Mouse (Mus musculus) forebrain, embryonic 14.5 days (tissue): ENCODE data around the gene Tpp1. TPM values are rescaled to one million over a fixed set of nuclear protein-coding genes. Genes with fewer than 3 reads are reported as not detected.

Experiments used
- ATAC-seq: fragments of 200-750 bp; cut with Nextera tagmentation; 2 replicates; pipeline ENCODE4 v1.8.0; 2017; ENCODE audit warnings: mild to moderate bottlenecking, moderate library complexity
- DNase-seq: peaks from one replicate; pipeline ENCODE4 v3.0.0-alpha.2; 2015; ENCODE audit warnings: low spot score
- H3K27ac ChIP-seq: fragments of 300-500 bp; sonication (generic); 2 replicates; pipeline ENCODE4 v1.5.1; 2014; ENCODE audit warnings: low read depth, mild to moderate bottlenecking, control low read depth, low read length, moderate library complexity
- H3K27me3 ChIP-seq: fragments of 300-500 bp; sonication (generic); replicated peaks from 2 replicates; pipeline ENCODE4 v1.6.1; 2014; ENCODE audit warnings: low read length, control low read depth, mixed read lengths; ENCODE audit not compliant: control insufficient read depth, insufficient read depth
- H3K36me3 ChIP-seq: fragments of 300-500 bp; sonication (generic); 2 replicates; pipeline ENCODE4 v1.6.1; 2014; ENCODE audit warnings: low read length, control low read depth; ENCODE audit not compliant: control insufficient read depth, insufficient read depth
- H3K4me1 ChIP-seq: fragments of 300-500 bp; sonication (generic); 2 replicates; pipeline ENCODE4 v1.6.1; 2014; ENCODE audit warnings: antibody characterized with exemption, low read length, control low read depth; ENCODE audit not compliant: control insufficient read depth, insufficient read depth
- H3K4me2 ChIP-seq: fragments of 300-500 bp; sonication (generic); 2 replicates; pipeline ENCODE4 v1.6.1; 2014; ENCODE audit warnings: mild to moderate bottlenecking, control low read depth, low read length
- H3K4me3 ChIP-seq: fragments of 300-500 bp; sonication (generic); 2 replicates; pipeline ENCODE4 v1.5.1; 2014; ENCODE audit warnings: low read depth, low read length, control low read depth
- H3K9ac ChIP-seq: fragments of 300-500 bp; sonication (generic); 2 replicates; pipeline ENCODE4 v1.6.1; 2014; ENCODE audit warnings: mild to moderate bottlenecking, low read length, control low read depth, moderate library complexity
- H3K9me3 ChIP-seq: fragments of 300-500 bp; sonication (generic); replicated peaks from 2 replicates; pipeline ENCODE4 v1.6.1; 2016; ENCODE audit warnings: low read length, control low read depth, mixed read lengths; ENCODE audit not compliant: control insufficient read depth
- WGBS: fragments of 180-500 bp; shearing (Covaris S2); extraction: QIAGEN DNeasy Blood & Tissue Kit; methylation state at CpG from one replicate; pipeline ENCODE4 v1.1.7; 2014; 5-methylcytosine and 5-hydroxymethylcytosine counted together
- polyA plus RNA-seq: library from polyadenylated mRNA; unstranded; fragments of >200 nt; fragmentation: Nextera tagmentation; extraction: Ambion mirVana; gene quantifications from 2 replicates; pipeline ENCODE4 v1.2.1, GENCODE M21; 2014

Gene Tpp1
- polyA plus RNA-seq: 41.1 and 44.3 TPM in 2 replicates

- peak within 1 kb of the TSS; percentile 68 for H3K9ac ChIP-seq
- no peak within 1 kb of the TSS for H3K27ac ChIP-seq
- peaks cover 66% of the 10 kb centered on the region for H3K36me3 ChIP-seq
- H3K4me2 ChIP-seq: peak within 1 kb of the TSS; percentile 62
- 19% methylated on average over 20 of the region's 20 CpGs for WGBS
- peak within 1 kb of the TSS; percentile 42 for H3K4me3 ChIP-seq
- peak; percentile 96 for DNase-seq
- no peaks in the 10 kb centered on the region for H3K27me3 ChIP-seq
- peaks cover 5% of the 10 kb centered on the region; the same call in 1 of the 2 replicates for H3K4me1 ChIP-seq
- no peaks in the 10 kb centered on the region for H3K9me3 ChIP-seq
- peak; percentile 95 for ATAC-seq
Observed at GRCm38 (mm10) chr7:105751491-105752433, at the start of gene Tpp1. TSS of gene Tpp1 (minus strand) at chr7:105752235.

DNA sequence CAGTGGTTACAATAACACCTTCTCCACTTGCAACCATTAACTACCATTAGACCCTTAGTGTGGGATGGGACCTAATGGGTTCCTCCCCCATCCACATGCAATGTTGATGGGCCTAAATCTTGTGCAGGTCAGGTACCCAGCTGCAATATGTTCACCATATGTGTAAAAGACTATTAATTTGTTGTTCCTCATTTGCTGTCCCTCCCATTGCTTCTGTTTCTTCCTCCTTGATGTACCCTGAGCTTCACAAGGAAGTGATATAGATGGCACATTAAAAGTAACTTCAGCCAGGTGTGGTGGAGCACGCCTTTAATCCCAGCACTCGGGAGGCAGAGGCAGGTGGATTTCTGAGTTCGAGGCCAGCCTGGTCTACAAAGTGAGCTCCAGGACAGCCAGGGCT, 44.9 kb upstream of the Tpp1 start:
- 86% methylated on average over 3 of the region's 3 CpGs for WGBS
- no peak overlapping the region for H3K4me3 ChIP-seq
- no peak for ATAC-seq
- no peak for DNase-seq
- no peak overlapping the region for H3K27ac ChIP-seq
- H3K4me2 ChIP-seq: no peak overlapping the region
- no peaks in the 10 kb centered on the region for H3K9me3 ChIP-seq
- no peak overlapping the region for H3K9ac ChIP-seq
- H3K4me1 ChIP-seq: no peaks in the 10 kb centered on the region
- no peaks in the 10 kb centered on the region for H3K27me3 ChIP-seq
- no peaks in the 10 kb centered on the region for H3K36me3 ChIP-seq

GRCm38 (mm10) chr7:105795759-105796366, 43.8 kb upstream of the Tpp1 start:
- no peaks in the 10 kb centered on the region for H3K9me3 ChIP-seq
- no peak overlapping the region for H3K27ac ChIP-seq
- ATAC-seq (no peak), DNase-seq (no peak)
- no peaks in the 10 kb centered on the region for H3K27me3 ChIP-seq
- no peak overlapping the region for H3K4me2 ChIP-seq
- no peaks in the 10 kb centered on the region for H3K4me1 ChIP-seq
- WGBS: 23% methylated on average over 7 of the region's 7 CpGs
- no peak overlapping the region for H3K9ac ChIP-seq
- no peaks in the 10 kb centered on the region for H3K36me3 ChIP-seq
- H3K4me3 ChIP-seq: no peak overlapping the region

DNA sequence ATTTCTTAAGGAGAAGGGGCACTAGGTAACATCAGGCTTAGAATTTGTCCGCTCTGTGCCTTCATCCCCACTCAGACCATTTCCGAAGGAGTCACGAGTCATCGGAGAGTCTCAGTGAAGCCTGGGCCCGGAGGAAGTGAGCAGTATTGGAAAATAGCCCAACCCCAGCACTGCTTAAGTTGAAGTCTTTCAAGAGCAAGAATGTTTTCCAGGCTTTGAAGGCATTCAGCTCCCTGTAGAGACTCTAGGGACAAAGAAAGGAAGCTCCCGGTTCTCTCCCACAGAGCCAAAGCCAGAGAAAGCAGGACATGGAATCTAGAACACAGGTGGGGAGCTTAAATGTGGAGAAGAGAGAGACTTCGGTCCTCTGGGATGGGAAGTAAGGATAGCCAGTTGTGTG, 41.7 kb upstream of the Tpp1 start:
- no peak for ATAC-seq
- H3K4me2 ChIP-seq: no peak overlapping the region
- H3K9me3 ChIP-seq: no peaks in the 10 kb centered on the region
- H3K4me3 ChIP-seq: no peak overlapping the region
- no peak for DNase-seq
- 0 out of 2 replicates have a peak, but pooled peaks cover 2% of the 10 kb centered on the region for H3K4me1 ChIP-seq
- H3K27ac ChIP-seq: no peak overlapping the region
- no peaks in the 10 kb centered on the region for H3K27me3 ChIP-seq
- no peak overlapping the region for H3K9ac ChIP-seq
- WGBS: 73% methylated on average over 7 of the region's 7 CpGs
- no peaks in the 10 kb centered on the region for H3K36me3 ChIP-seq

DNA sequence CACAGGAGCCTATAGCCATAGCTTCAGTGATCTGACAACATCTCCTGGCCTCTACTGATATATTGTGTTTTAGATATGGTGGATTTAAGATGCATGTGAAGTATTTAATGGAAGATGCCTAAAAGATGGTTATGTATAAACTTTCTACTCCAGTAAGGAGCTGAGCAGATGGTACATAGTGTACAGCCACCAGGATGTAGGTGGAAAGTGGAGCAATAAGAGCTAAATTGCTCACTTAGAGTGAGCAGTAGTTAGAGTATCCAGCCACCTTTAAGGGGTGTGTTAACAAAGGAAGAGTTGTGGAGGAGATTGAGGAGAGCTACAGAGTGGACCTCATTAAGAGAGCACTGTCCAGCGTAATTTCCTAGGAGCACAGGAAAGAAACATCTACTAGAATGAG, 39.1 kb upstream of the Tpp1 start:
- WGBS: 91% methylated on average over 1 of the region's 1 CpGs
- H3K36me3 ChIP-seq: peaks cover under 1% of the 10 kb centered on the region; the same call in 1 of the 2 replicates
- DNase-seq (no peak), ATAC-seq (no peak)
- H3K9me3 ChIP-seq: no peaks in the 10 kb centered on the region
- peaks cover 5% of the 10 kb centered on the region for H3K4me1 ChIP-seq
- no peak overlapping the region for H3K4me2 ChIP-seq
- H3K4me3 ChIP-seq: no peak overlapping the region
- no peaks in the 10 kb centered on the region for H3K27me3 ChIP-seq
- no peak overlapping the region for H3K9ac ChIP-seq
- H3K27ac ChIP-seq: no peak overlapping the region

- peak within 1 kb of the TSS; percentile 100 for H3K9ac ChIP-seq
- peaks cover 33% of the 10 kb centered on the region for H3K4me1 ChIP-seq
- peaks cover 30% of the 10 kb centered on the region for H3K36me3 ChIP-seq
- under 1% methylated on average over 57 of the region's 97 CpGs for WGBS
- peak; percentile 80 for ATAC-seq
- peak within 1 kb of the TSS; percentile 97 for H3K4me3 ChIP-seq
- DNase-seq: peak; percentile 75
- H3K4me2 ChIP-seq: peak within 1 kb of the TSS; percentile 73
- no peaks in the 10 kb centered on the region for H3K9me3 ChIP-seq
- no peaks in the 10 kb centered on the region for H3K27me3 ChIP-seq
- peak within 1 kb of the TSS; percentile 98 for H3K27ac ChIP-seq
Observed at GRCm38 (mm10) chr7:105787285-105788140, 35.5 kb upstream of the Tpp1 start, which contains the start of gene Dchs1. TSS of gene Dchs1 (minus strand) at chr7:105787654.

- Histone ChIP-seq H3K9ac (peak overlapping the region; percentile 100), H3K27me3 (no peaks in the 10 kb centered on the region), H3K36me3 (peaks cover 38% of the 10 kb centered on the region), H3K4me2 (peak overlapping the region; percentile 73), H3K4me3 (peak overlapping the region; percentile 97), H3K4me1 (peaks cover 33% of the 10 kb centered on the region), H3K27ac (peak overlapping the region; percentile 98), H3K9me3 (no peaks in the 10 kb centered on the region)
- ATAC-seq (peak; percentile 80), DNase-seq (peak; percentile 53)
- WGBS: 4% methylated on average over 19 of the region's 20 CpGs
Observed at GRCm38 (mm10) chr7:105786506-105787284, 34.7 kb upstream of the Tpp1 start.

DNA sequence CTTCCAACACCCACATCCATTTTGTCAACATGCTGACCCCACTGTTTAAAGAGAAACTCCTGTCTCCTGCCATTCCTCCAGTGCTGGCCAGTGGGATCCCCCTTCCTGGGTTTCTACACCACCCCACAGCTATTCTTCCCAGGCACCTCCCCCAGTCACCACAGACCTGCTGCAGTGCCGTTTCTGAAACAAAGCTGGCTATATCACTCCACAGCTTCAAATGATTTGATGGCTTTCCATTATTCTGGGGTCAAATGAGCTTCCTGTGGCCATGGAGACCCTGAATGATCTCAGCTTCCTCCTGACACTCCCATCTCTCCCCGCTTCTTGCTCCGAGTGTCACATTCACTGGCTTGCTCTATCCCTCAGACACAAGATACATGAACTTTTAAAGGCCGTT, 32.5 kb upstream of the Tpp1 start:
- Histone ChIP-seq H3K9ac (peak overlapping the region; percentile 42), H3K9me3 (no peaks in the 10 kb centered on the region), H3K27me3 (no peaks in the 10 kb centered on the region), H3K36me3 (peaks cover 58% of the 10 kb centered on the region), H3K4me3 (peak overlapping the region; percentile 13; the same call in 1 of the 2 replicates), H3K4me1 (peaks cover 33% of the 10 kb centered on the region), H3K4me2 (peak overlapping the region; percentile 73), H3K27ac (no peak overlapping the region)
- DNase-seq (no peak), ATAC-seq (no peak)
- 12% methylated on average over 4 of the region's 4 CpGs for WGBS
